Mouse (Mus musculus) CH12.LX (cell line): ENCODE data around the gene Rsph9. TPM values are rescaled to one million over a fixed set of nuclear protein-coding genes. Genes with fewer than 3 reads are reported as not detected.

Source experiments
- DNase-seq: peaks from one replicate; pipeline ENCODE4 v3.0.0-alpha.2; 2013; ENCODE audit errors: extremely low read depth
- H3K27ac ChIP-seq: 2 replicates; pipeline ENCODE4 v1.5.1; 2012; ENCODE audit warnings: low read depth, mild to moderate bottlenecking, control low read depth, moderate library complexity; ENCODE audit not compliant: insufficient read depth
- H3K27me3 ChIP-seq: replicated peaks from 2 replicates; pipeline ENCODE3; 2012; ENCODE audit warnings: inconsistent platforms
- H3K36me3 ChIP-seq, 2 experiments: replicated peaks in 1 of 2; 2 replicates each; pipeline versions ENCODE3 to v1.6.1; 2012; ENCODE audit warnings: inconsistent platforms in 1 of 2, low read length in 1 of 2, mild to moderate bottlenecking in 1 of 2, mixed read lengths in 1 of 2, moderate library complexity in 1 of 2; ENCODE audit not compliant: control insufficient read depth in 1 of 2, insufficient read depth in 1 of 2
- H3K4me1 ChIP-seq, 2 experiments: 2 replicates each; pipeline ENCODE4 v1.6.1; 2012; ENCODE audit warnings: inconsistent platforms in 1 of 2, moderate library complexity in 1 of 2; ENCODE audit not compliant: insufficient read depth in 2 of 2, control insufficient read depth in 1 of 2
- H3K4me2 ChIP-seq: 2 replicates; pipeline ENCODE4 v1.6.1; 2012; ENCODE audit warnings: low read depth, mild to moderate bottlenecking, control low read depth; ENCODE audit not compliant: poor library complexity, insufficient read depth, severe bottlenecking
- H3K4me3 ChIP-seq, 3 experiments: fragments of 150-350 bp in 1 of 3; sonication (generic) in 1 of 3; replicated peaks in 1 of 3; 2 replicates each; pipeline versions ENCODE3 to v1.5.1; 2011 to 2012; ENCODE audit warnings: low read depth in 2 of 3, low read length in 2 of 3, mild to moderate bottlenecking in 2 of 3, moderate library complexity in 2 of 3, control low read depth in 1 of 3, improper control_type of control experiment in 1 of 3, inconsistent platforms in 1 of 3, mixed read lengths in 1 of 3; ENCODE audit not compliant: poor library complexity in 1 of 3
- H3K79me2 ChIP-seq: replicated peaks from 2 replicates; pipeline ENCODE4 v1.6.1; 2012; ENCODE audit warnings: mild to moderate bottlenecking, moderate library complexity; ENCODE audit not compliant: control insufficient read depth, poor library complexity, insufficient read depth, severe bottlenecking; ENCODE audit errors: extremely low read depth
- H3K9ac ChIP-seq: 2 replicates; pipeline ENCODE4 v1.6.1; 2012; ENCODE audit warnings: low read depth, mild to moderate bottlenecking, control low read depth, moderate library complexity; ENCODE audit not compliant: insufficient read depth
- H3K9me3 ChIP-seq: replicated peaks from 2 replicates; pipeline ENCODE3; 2012; ENCODE audit warnings: low read length, inconsistent platforms, mixed read lengths
- BHLHE40 ChIP-seq: IDR thresholded peaks from 2 replicates; pipeline ENCODE4 v1.6.1; 2011; ENCODE audit warnings: mild to moderate bottlenecking, low read depth, low read length, improper control_type of control experiment
- CHD1 ChIP-seq: IDR thresholded peaks from 2 replicates; pipeline ENCODE4 v1.6.1; 2012; ENCODE audit warnings: low read depth, low read length, improper control_type of control experiment, inconsistent platforms
- E2F4 ChIP-seq: IDR thresholded peaks from 2 replicates; pipeline ENCODE4 v1.6.1; 2011; ENCODE audit warnings: low read depth, low read length, improper control_type of control experiment; ENCODE audit not compliant: insufficient replicate concordance
- ELF1 ChIP-seq: IDR thresholded peaks from 2 replicates; pipeline ENCODE4 v1.6.1; 2014; ENCODE audit warnings: low read depth, mild to moderate bottlenecking, inconsistent platforms, low read length, improper control_type of control experiment
- GABPA ChIP-seq: IDR thresholded peaks from 2 replicates; pipeline ENCODE4 v1.6.1; 2012; ENCODE audit warnings: low read depth, low read length, improper control_type of control experiment, inconsistent platforms; ENCODE audit not compliant: insufficient replicate concordance
- HCFC1 ChIP-seq: IDR thresholded peaks from 2 replicates; pipeline ENCODE4 v1.6.1; 2012; ENCODE audit warnings: low read depth, mild to moderate bottlenecking, inconsistent platforms, low read length, improper control_type of control experiment
- JUN ChIP-seq: IDR thresholded peaks from 2 replicates; pipeline ENCODE4 v1.6.1; 2011; ENCODE audit warnings: low read depth, mild to moderate bottlenecking, low read length, improper control_type of control experiment, moderate library complexity; ENCODE audit not compliant: insufficient read depth
- MAZ ChIP-seq: IDR thresholded peaks from 2 replicates; pipeline ENCODE4 v1.6.1; 2012; ENCODE audit warnings: low read depth, mild to moderate bottlenecking, inconsistent platforms, low read length, improper control_type of control experiment, moderate library complexity
- MXI1 ChIP-seq: IDR thresholded peaks from 2 replicates; pipeline ENCODE4 v1.6.1; 2011; ENCODE audit warnings: mild to moderate bottlenecking, low read depth, low read length, improper control_type of control experiment
- NRF1 ChIP-seq: IDR thresholded peaks from 2 replicates; pipeline ENCODE4 v1.6.1; 2014; ENCODE audit warnings: low read depth, mild to moderate bottlenecking, inconsistent platforms, low read length, improper control_type of control experiment, moderate library complexity
- POLR2AphosphoS2 ChIP-seq: IDR thresholded peaks from 2 replicates; pipeline ENCODE4 v1.6.1; 2011; ENCODE audit warnings: low read depth, low read length, improper control_type of control experiment
- RAD21 ChIP-seq: IDR thresholded peaks from 2 replicates; pipeline ENCODE4 v1.6.1; 2011; ENCODE audit warnings: low read depth, mild to moderate bottlenecking, low read length, improper control_type of control experiment, moderate library complexity
- RCOR1 ChIP-seq: conservative IDR thresholded peaks from 2 replicates; pipeline ENCODE4 v1.6.1; 2012; ENCODE audit warnings: low read depth, mild to moderate bottlenecking, inconsistent platforms, low read length, improper control_type of control experiment
- SIN3A ChIP-seq: IDR thresholded peaks from 2 replicates; pipeline ENCODE4 v1.6.1; 2012; ENCODE audit warnings: low read length, improper control_type of control experiment, inconsistent platforms
- TBP ChIP-seq: conservative IDR thresholded peaks from 2 replicates; pipeline ENCODE4 v1.6.1; 2011; ENCODE audit warnings: low read depth, low read length, improper control_type of control experiment
- TCF12 ChIP-seq: IDR thresholded peaks from 2 replicates; pipeline ENCODE4 v1.6.1; 2014; ENCODE audit warnings: low read depth, mild to moderate bottlenecking, inconsistent platforms, low read length, improper control_type of control experiment
- USF2 ChIP-seq: conservative IDR thresholded peaks from 2 replicates; pipeline ENCODE4 v1.6.1; 2011; ENCODE audit warnings: low read depth, low read length, improper control_type of control experiment
- ZKSCAN1 ChIP-seq: IDR thresholded peaks from 2 replicates; pipeline ENCODE4 v1.6.1; 2012; ENCODE audit warnings: low read depth, inconsistent platforms, low read length, improper control_type of control experiment, borderline replicate concordance
- dilution Hi-C: fragments of 300-500 bp; cut with MboI; formaldehyde crosslinking; loops from 2 replicates; pipeline ENCODE4 v1.14.3; 2020; ENCODE audit warnings: low sequenced_read_pairs; ENCODE audit not compliant: extremely low pct_unique_long_range_greater_than_20kb, extremely low pct_ligation_motif_present
- in situ Hi-C: fragments of 300-500 bp; cut with MboI; formaldehyde crosslinking; loops from 3 replicates; pipeline ENCODE4 v1.14.3; 2019; ENCODE audit warnings: low sequenced_read_pairs, low pct_ligation_motif_present, low pct_unique_long_range_greater_than_20kb, mixed read lengths
- polyA plus RNA-seq: library from polyadenylated mRNA; unstranded; fragments of >175 nt; gene quantifications from 2 replicates; pipeline ENCODE4 v1.2.1, GENCODE M21; 2012; ENCODE audit warnings: low read depth; ENCODE audit not compliant: insufficient read length
- total RNA-seq, 2 experiments: library from RNA; depleted of rRNA; stranded (reverse); fragments of 300-350 nt in 1 of 2; fragments of >200 nt in 1 of 2; gene quantifications; 2 replicates each; pipeline ENCODE4 v1.2.3; 2012 to 2014

Gene Rsph9
- total and polyA plus RNA-seq, 3 experiments, result 0.61 to 1.1 TPM; not detected in 1

DNA sequence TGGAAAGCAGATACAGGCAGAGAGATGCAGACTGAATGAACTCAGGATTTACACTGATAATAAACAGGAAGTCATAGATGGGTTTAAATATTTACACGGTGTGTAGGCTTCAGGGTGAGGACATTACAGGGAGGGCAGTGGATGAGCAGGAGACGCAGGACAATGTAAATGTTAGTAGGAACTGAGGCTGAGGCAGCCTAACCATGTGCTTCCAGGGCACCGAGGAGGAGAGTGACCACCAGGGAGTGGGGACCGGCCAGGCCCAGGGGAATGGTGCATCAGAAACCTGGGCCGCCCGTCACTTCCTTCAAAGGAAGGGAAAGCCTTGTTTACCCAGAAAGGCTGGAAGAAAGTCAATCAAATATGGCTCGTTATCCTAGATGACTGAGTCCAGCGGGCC is 45.5 kb downstream of the Rsph9 start:
- Histone ChIP-seq H3K4me1 (no peaks in the 10 kb centered on the region), H3K27me3 (peaks cover 66% of the 10 kb centered on the region), H3K27ac (no peak overlapping the region), H3K9ac (no peak overlapping the region), H3K9me3 (peaks cover 2% of the 10 kb centered on the region), H3K79me2 (no peaks in the 10 kb centered on the region), H3K4me2 (no peak overlapping the region), H3K4me3 (no peak overlapping the region), H3K36me3 (no peaks in the 10 kb centered on the region)
- in situ Hi-C loops (no loop called here), dilution Hi-C loops (no loop called here)
- no peak for TF ChIP-seq USF2
- TF ChIP-seq BHLHE40, result no peak
- TF ChIP-seq TCF12, result no peak
- no peak for TF ChIP-seq JUN
- no peak for TF ChIP-seq TBP
- no peak for TF ChIP-seq RCOR1
- no peak for TF ChIP-seq ZKSCAN1
- no peak for TF ChIP-seq HCFC1
- TF ChIP-seq POLR2AphosphoS2, result no peak
- no peak for TF ChIP-seq MXI1
- no peak for TF ChIP-seq ELF1
- TF ChIP-seq NRF1, result no peak
- TF ChIP-seq RAD21, result no peak
- TF ChIP-seq E2F4, result no peak
- no peak for TF ChIP-seq GABPA
- no peak for DNase-seq

DNA sequence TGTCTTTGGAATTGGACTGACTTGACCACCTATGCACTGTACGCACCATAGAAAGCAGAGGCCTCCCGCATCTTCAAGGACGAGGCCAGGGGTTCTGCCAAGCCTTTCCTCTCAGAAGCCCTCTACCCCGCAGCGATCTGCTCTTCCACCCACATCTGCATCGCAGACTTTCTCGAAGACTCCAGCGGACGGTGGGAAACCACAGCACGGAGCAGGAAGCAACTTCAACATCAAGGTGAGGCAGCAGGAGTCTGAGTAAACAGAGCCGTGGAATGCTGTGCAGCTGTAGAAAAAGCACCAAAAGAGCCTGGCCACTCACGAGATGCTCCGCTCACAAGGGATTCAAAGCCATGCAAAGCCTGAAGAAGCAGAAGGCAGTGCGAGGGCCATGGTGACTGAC is 52.1 kb downstream of the Rsph9 start:
- Histone ChIP-seq H3K36me3 (no peaks in the 10 kb centered on the region), H3K27me3 (peaks cover 77% of the 10 kb centered on the region), H3K4me2 (no peak overlapping the region), H3K4me1 (peaks cover under 1 to 1% of the 10 kb centered on the region in 2 experiments; a peak in 2 of 4 replicates), H3K79me2 (no peaks in the 10 kb centered on the region), H3K27ac (no peak overlapping the region), H3K9ac (no peak overlapping the region), H3K4me3 (no peak overlapping the region), H3K9me3 (peaks cover 13% of the 10 kb centered on the region)
- TF ChIP-seq CHD1, result no peak
- no peak for TF ChIP-seq USF2
- TF ChIP-seq MXI1, result no peak
- TF ChIP-seq POLR2AphosphoS2, result no peak
- no peak for TF ChIP-seq MAZ
- no peak for TF ChIP-seq SIN3A
- no peak for TF ChIP-seq JUN
- no peak for DNase-seq
- in situ Hi-C loops (no loop called here), dilution Hi-C loops (no loop called here)
